Mouse (Mus musculus): Measurements from ENCODE around the gene Tbl1x. TPM values are rescaled to one million over a fixed set of nuclear protein-coding genes. Genes with fewer than 3 reads are reported as not detected.

The Tbl1x gene
- polyA plus RNA-seq, 1 experiment from 2014 or later = 44.0 TPM

GRCm38 (mm10) chrX:77546448-77546847 is 35.6 kb downstream of the Tbl1x start:
- Histone ChIP-seq H3K9ac (no peak overlapping the region), H3K4me2 (no peak overlapping the region), H3K36me3 (no peaks in the 10 kb centered on the region), H3K9me3 (no peaks in the 10 kb centered on the region), H3K27me3 (no peaks in the 10 kb centered on the region), H3K4me3 (no peak overlapping the region), H3K4me1 (replicated peaks) (no peaks in the 10 kb centered on the region), H3K27ac (no peak overlapping the region)
- no peak for ATAC-seq (ENCODE audit: low FRiP score)
- 87% methylated on average over 1 of the region's 1 CpGs for WGBS

GRCm38 (mm10) chrX:77548951-77549350 is 38.1 kb downstream of the Tbl1x start:
- H3K4me2 ChIP-seq = no peak overlapping the region
- 87% methylated on average over 1 of the region's 1 CpGs for WGBS
- H3K4me3 ChIP-seq = no peak overlapping the region
- ATAC-seq (ENCODE audit: low FRiP score) = no peak
- H3K27ac ChIP-seq = no peak overlapping the region
- H3K9ac ChIP-seq = no peak overlapping the region
- no peaks in the 10 kb centered on the region for H3K9me3 ChIP-seq
- no peaks in the 10 kb centered on the region for H3K4me1 ChIP-seq (replicated peaks)
- H3K27me3 ChIP-seq = no peaks in the 10 kb centered on the region
- no peaks in the 10 kb centered on the region for H3K36me3 ChIP-seq

- Histone ChIP-seq H3K27ac (no peak overlapping the region), H3K4me1 (replicated peaks) (no peaks in the 10 kb centered on the region), H3K9ac (no peak overlapping the region), H3K9me3 (no peaks in the 10 kb centered on the region), H3K27me3 (no peaks in the 10 kb centered on the region), H3K4me2 (no peak overlapping the region), H3K4me3 (no peak overlapping the region), H3K36me3 (no peaks in the 10 kb centered on the region)
- ATAC-seq (ENCODE audit: low FRiP score) = no peak
Observed at GRCm38 (mm10) chrX:77550388-77550787, 39.6 kb downstream of the Tbl1x start.

- Histone ChIP-seq H3K4me3 (no peak overlapping the region), H3K36me3 (no peaks in the 10 kb centered on the region), H3K9me3 (no peaks in the 10 kb centered on the region), H3K27me3 (no peaks in the 10 kb centered on the region), H3K9ac (no peak overlapping the region), H3K4me2 (no peak overlapping the region), H3K27ac (no peak overlapping the region), H3K4me1 (replicated peaks) (no peaks in the 10 kb centered on the region)
- no peak for ATAC-seq (ENCODE audit: low FRiP score)
Observed at GRCm38 (mm10) chrX:77551306-77551705, 40.5 kb downstream of the Tbl1x start.

GRCm38 (mm10) chrX:77552088-77552487 is 41.3 kb downstream of the Tbl1x start:
- Histone ChIP-seq H3K9me3 (no peaks in the 10 kb centered on the region), H3K9ac (no peak overlapping the region), H3K27ac (no peak overlapping the region), H3K4me2 (no peak overlapping the region), H3K36me3 (no peaks in the 10 kb centered on the region), H3K27me3 (no peaks in the 10 kb centered on the region), H3K4me3 (no peak overlapping the region), H3K4me1 (replicated peaks) (no peaks in the 10 kb centered on the region)
- no peak for ATAC-seq (ENCODE audit: low FRiP score)
- WGBS = 76% methylated on average over 3 of the region's 3 CpGs

GRCm38 (mm10) chrX:77555985-77556384 is 45.2 kb downstream of the Tbl1x start:
- 88% methylated on average over 1 of the region's 1 CpGs for WGBS

GRCm38 (mm10) chrX:77559199-77559881 is 48.5 kb downstream of the Tbl1x start:
- ATAC-seq (ENCODE audit: low FRiP score) = no peak

More at GRCm38 (mm10) chrX:77555985-77556384, 45.2 kb downstream of the Tbl1x start:
- Histone ChIP-seq H3K27me3 (no peaks in the 10 kb centered on the region), H3K4me2 (no peak overlapping the region), H3K4me3 (no peak overlapping the region), H3K9me3 (no peaks in the 10 kb centered on the region), H3K36me3 (no peaks in the 10 kb centered on the region), H3K27ac (no peak overlapping the region), H3K4me1 (replicated peaks) (no peaks in the 10 kb centered on the region), H3K9ac (no peak overlapping the region)
- ATAC-seq (ENCODE audit: low FRiP score) = no peak

GRCm38 (mm10) chrX:77563616-77564015 is 52.8 kb downstream of the Tbl1x start:
- no peak for ATAC-seq (ENCODE audit: low FRiP score)
- WGBS = 78% methylated on average over 2 of the region's 2 CpGs

More at GRCm38 (mm10) chrX:77559199-77559881, 48.5 kb downstream of the Tbl1x start:
- no peaks in the 10 kb centered on the region for H3K9me3 ChIP-seq
- H3K4me2 ChIP-seq = no peak overlapping the region
- peaks cover 8% of the 10 kb centered on the region; the same call in 1 of the 2 replicates for H3K4me1 ChIP-seq (replicated peaks)
- no peak overlapping the region for H3K9ac ChIP-seq
- no peaks in the 10 kb centered on the region for H3K27me3 ChIP-seq
- no peaks in the 10 kb centered on the region for H3K36me3 ChIP-seq
- no peak overlapping the region for H3K27ac ChIP-seq
- H3K4me3 ChIP-seq = no peak overlapping the region

GRCm38 (mm10) chrX:77566739-77567138 is 55.9 kb downstream of the Tbl1x start:
- no peak for ATAC-seq (ENCODE audit: low FRiP score)
- 100% methylated on average over 1 of the region's 1 CpGs for WGBS
- H3K27ac ChIP-seq = no peak overlapping the region
- H3K4me3 ChIP-seq = no peak overlapping the region
- H3K36me3 ChIP-seq = no peaks in the 10 kb centered on the region
- H3K4me1 ChIP-seq (replicated peaks) = peaks cover 8% of the 10 kb centered on the region; the same call in 1 of the 2 replicates
- no peaks in the 10 kb centered on the region for H3K9me3 ChIP-seq
- no peak overlapping the region for H3K4me2 ChIP-seq
- no peaks in the 10 kb centered on the region for H3K27me3 ChIP-seq
- no peak overlapping the region for H3K9ac ChIP-seq

More at GRCm38 (mm10) chrX:77563616-77564015, 52.8 kb downstream of the Tbl1x start:
- Histone ChIP-seq H3K4me2 (no peak overlapping the region), H3K27ac (no peak overlapping the region), H3K4me3 (no peak overlapping the region), H3K9ac (no peak overlapping the region), H3K36me3 (no peaks in the 10 kb centered on the region), H3K4me1 (replicated peaks) (peaks cover 8% of the 10 kb centered on the region; the same call in 1 of the 2 replicates), H3K27me3 (no peaks in the 10 kb centered on the region), H3K9me3 (no peaks in the 10 kb centered on the region)

- H3K9ac ChIP-seq = no peak overlapping the region
- ATAC-seq (ENCODE audit: low FRiP score) = no peak
- no peaks in the 10 kb centered on the region for H3K27me3 ChIP-seq
- H3K4me3 ChIP-seq = no peak overlapping the region
- H3K4me1 ChIP-seq (replicated peaks) = 0 out of 2 replicates have a peak, but pooled peaks cover 4% of the 10 kb centered on the region
- 22% methylated on average over 2 of the region's 2 CpGs for WGBS
- no peaks in the 10 kb centered on the region for H3K9me3 ChIP-seq
- no peak overlapping the region for H3K4me2 ChIP-seq
- no peaks in the 10 kb centered on the region for H3K36me3 ChIP-seq
- no peak overlapping the region for H3K27ac ChIP-seq
Observed at GRCm38 (mm10) chrX:77568013-77568412, 57.2 kb downstream of the Tbl1x start.

- WGBS = 77% methylated on average over 1 of the region's 1 CpGs
Observed at GRCm38 (mm10) chrX:77573743-77574142, 62.9 kb downstream of the Tbl1x start.

GRCm38 (mm10) chrX:77577108-77577507 is 66.3 kb downstream of the Tbl1x start:
- WGBS = 74% methylated on average over 3 of the region's 3 CpGs

More at GRCm38 (mm10) chrX:77573743-77574142, 62.9 kb downstream of the Tbl1x start:
- Histone ChIP-seq H3K4me1 (replicated peaks) (0 out of 2 replicates have a peak, but pooled peaks cover 2% of the 10 kb centered on the region), H3K4me2 (no peak overlapping the region), H3K9ac (no peak overlapping the region), H3K36me3 (no peaks in the 10 kb centered on the region), H3K9me3 (no peaks in the 10 kb centered on the region), H3K4me3 (no peak overlapping the region), H3K27me3 (no peaks in the 10 kb centered on the region), H3K27ac (no peak overlapping the region)
- ATAC-seq (ENCODE audit: low FRiP score) = peak; percentile 54; the same call in 1 of the 2 replicates

GRCm38 (mm10) chrX:77578172-77578571 is 67.4 kb downstream of the Tbl1x start:
- Histone ChIP-seq H3K4me1 (replicated peaks) (0 out of 2 replicates have a peak, but pooled peaks cover 2% of the 10 kb centered on the region), H3K4me2 (no peak overlapping the region), H3K27ac (no peak overlapping the region), H3K9me3 (no peaks in the 10 kb centered on the region), H3K36me3 (no peaks in the 10 kb centered on the region), H3K4me3 (no peak overlapping the region), H3K9ac (no peak overlapping the region), H3K27me3 (no peaks in the 10 kb centered on the region)
- WGBS = 30% methylated on average over 1 of the region's 1 CpGs
- ATAC-seq (ENCODE audit: low FRiP score) = no peak

More at GRCm38 (mm10) chrX:77577108-77577507, 66.3 kb downstream of the Tbl1x start:
- Histone ChIP-seq H3K27ac (no peak overlapping the region), H3K9me3 (no peaks in the 10 kb centered on the region), H3K4me1 (replicated peaks) (0 out of 2 replicates have a peak, but pooled peaks cover 2% of the 10 kb centered on the region), H3K36me3 (no peaks in the 10 kb centered on the region), H3K27me3 (no peaks in the 10 kb centered on the region), H3K4me3 (no peak overlapping the region), H3K4me2 (no peak overlapping the region), H3K9ac (no peak overlapping the region)
- no peak for ATAC-seq (ENCODE audit: low FRiP score)

Measured in hindbrain, embryonic 13.5 days (tissue).